Mouse (Mus musculus): ENCODE measurements around the gene Ric8b. TPM values are rescaled to one million over a fixed set of nuclear protein-coding genes. Genes with fewer than 3 reads are reported as not detected.

Ric8b gene
- polyA plus RNA-seq, 1 experiment: 5.5 TPM

GRCm38 (mm10) chr10:84988650-84989049, 71.2 kb downstream of the Ric8b start:
- no peak for DNase-seq (ENCODE audit: low read depth in 1 of 2, low spot score in 2 of 2)

GRCm38 (mm10) chr10:84994346-84994745, 76.9 kb downstream of the Ric8b start:
- WGBS: 93% methylated on average over 4 of the region's 4 CpGs
- TF ChIP-seq POLR2A (IDR thresholded peaks at IDR 0.05; ENCODE audit: low read depth, low read length) (no peak), CTCF (IDR thresholded peaks at IDR 0.05; ENCODE audit: extremely low read depth, insufficient read depth, insufficient read length, insufficient replicate concordance) (no peak)
- H3K27ac ChIP-seq (ENCODE audit: insufficient read depth, low read length): no peak overlapping the region
- no peak for DNase-seq (ENCODE audit: low read depth in 1 of 2, low spot score in 2 of 2)
- H3K4me3 ChIP-seq (ENCODE audit: extremely low read depth, insufficient read depth, insufficient read length): no peak overlapping the region
- no peaks in the 10 kb centered on the region for H3K27me3 ChIP-seq (ENCODE audit: control insufficient read depth, insufficient read depth, low read length)
- H3K4me1 ChIP-seq (ENCODE audit: control insufficient read depth, insufficient read depth, insufficient read length): no peaks in the 10 kb centered on the region
- peaks cover 18% of the 10 kb centered on the region for H3K36me3 ChIP-seq (ENCODE audit: control insufficient read depth, insufficient read depth, low read length)

More at GRCm38 (mm10) chr10:84988650-84989049, 71.2 kb downstream of the Ric8b start:
- H3K27me3 ChIP-seq (ENCODE audit: control insufficient read depth, insufficient read depth, low read length): no peaks in the 10 kb centered on the region
- no peak overlapping the region for H3K27ac ChIP-seq (ENCODE audit: insufficient read depth, low read length)
- no peaks in the 10 kb centered on the region for H3K4me1 ChIP-seq (ENCODE audit: control insufficient read depth, insufficient read depth, insufficient read length)
- H3K4me3 ChIP-seq (ENCODE audit: extremely low read depth, insufficient read depth, insufficient read length): no peak overlapping the region
- no peak for TF ChIP-seq CTCF (IDR thresholded peaks at IDR 0.05; ENCODE audit: extremely low read depth, insufficient read depth, insufficient read length, insufficient replicate concordance)
- no peak for TF ChIP-seq POLR2A (IDR thresholded peaks at IDR 0.05; ENCODE audit: low read depth, low read length)
- peaks cover 9% of the 10 kb centered on the region for H3K36me3 ChIP-seq (ENCODE audit: control insufficient read depth, insufficient read depth, low read length)
- WGBS: 88% methylated on average over 4 of the region's 4 CpGs

- Histone ChIP-seq H3K27me3 (ENCODE audit: control insufficient read depth, insufficient read depth, low read length) (no peaks in the 10 kb centered on the region), H3K27ac (ENCODE audit: insufficient read depth, low read length) (no peak overlapping the region), H3K4me3 (ENCODE audit: extremely low read depth, insufficient read depth, insufficient read length) (no peak overlapping the region), H3K36me3 (ENCODE audit: control insufficient read depth, insufficient read depth, low read length) (peaks cover 18% of the 10 kb centered on the region), H3K4me1 (ENCODE audit: control insufficient read depth, insufficient read depth, insufficient read length) (no peaks in the 10 kb centered on the region)
- DNase-seq (ENCODE audit: low read depth in 1 of 2, low spot score in 2 of 2): no peak
- 93% methylated on average over 3 of the region's 3 CpGs for WGBS
- TF ChIP-seq POLR2A (IDR thresholded peaks at IDR 0.05; ENCODE audit: low read depth, low read length) (no peak), CTCF (IDR thresholded peaks at IDR 0.05; ENCODE audit: extremely low read depth, insufficient read depth, insufficient read length, insufficient replicate concordance) (no peak)
Observed at GRCm38 (mm10) chr10:84994971-84995370, 77.6 kb downstream of the Ric8b start.

GRCm38 (mm10) chr10:84996366-84996765, 79.0 kb downstream of the Ric8b start:
- DNase-seq (ENCODE audit: low read depth in 1 of 2, low spot score in 2 of 2): no peak
- Histone ChIP-seq H3K36me3 (ENCODE audit: control insufficient read depth, insufficient read depth, low read length) (peaks cover 18% of the 10 kb centered on the region), H3K27me3 (ENCODE audit: control insufficient read depth, insufficient read depth, low read length) (no peaks in the 10 kb centered on the region), H3K27ac (ENCODE audit: insufficient read depth, low read length) (no peak overlapping the region), H3K4me1 (ENCODE audit: control insufficient read depth, insufficient read depth, insufficient read length) (no peaks in the 10 kb centered on the region), H3K4me3 (ENCODE audit: extremely low read depth, insufficient read depth, insufficient read length) (no peak overlapping the region)
- 92% methylated on average over 6 of the region's 6 CpGs for WGBS
- TF ChIP-seq CTCF (IDR thresholded peaks at IDR 0.05; ENCODE audit: extremely low read depth, insufficient read depth, insufficient read length, insufficient replicate concordance) (no peak), POLR2A (IDR thresholded peaks at IDR 0.05; ENCODE audit: low read depth, low read length) (no peak)

- Histone ChIP-seq H3K4me1 (ENCODE audit: control insufficient read depth, insufficient read depth, insufficient read length) (peaks cover 6% of the 10 kb centered on the region; the same call in 1 of the 2 replicates), H3K27me3 (ENCODE audit: control insufficient read depth, insufficient read depth, low read length) (no peaks in the 10 kb centered on the region), H3K4me3 (ENCODE audit: extremely low read depth, insufficient read depth, insufficient read length) (no peak overlapping the region), H3K27ac (ENCODE audit: insufficient read depth, low read length) (no peak overlapping the region), H3K36me3 (ENCODE audit: control insufficient read depth, insufficient read depth, low read length) (peaks cover 12% of the 10 kb centered on the region)
- WGBS: 77% methylated on average over 10 of the region's 10 CpGs
- TF ChIP-seq POLR2A (IDR thresholded peaks at IDR 0.05; ENCODE audit: low read depth, low read length) (no peak), CTCF (IDR thresholded peaks at IDR 0.05; ENCODE audit: extremely low read depth, insufficient read depth, insufficient read length, insufficient replicate concordance) (no peak)
- no peak for DNase-seq (ENCODE audit: low read depth in 1 of 2, low spot score in 2 of 2)
Observed at GRCm38 (mm10) chr10:84997571-84998224, 80.3 kb downstream of the Ric8b start.

GRCm38 (mm10) chr10:84998225-84998579, 80.8 kb downstream of the Ric8b start:
- 93% methylated on average over 1 of the region's 1 CpGs for WGBS
- Histone ChIP-seq H3K36me3 (ENCODE audit: control insufficient read depth, insufficient read depth, low read length) (peaks cover 12% of the 10 kb centered on the region), H3K27ac (ENCODE audit: insufficient read depth, low read length) (no peak overlapping the region), H3K4me1 (ENCODE audit: control insufficient read depth, insufficient read depth, insufficient read length) (peaks cover 7% of the 10 kb centered on the region; the same call in 1 of the 2 replicates), H3K27me3 (ENCODE audit: control insufficient read depth, insufficient read depth, low read length) (no peaks in the 10 kb centered on the region), H3K4me3 (ENCODE audit: extremely low read depth, insufficient read depth, insufficient read length) (no peak overlapping the region)
- no peak for TF ChIP-seq CTCF (IDR thresholded peaks at IDR 0.05; ENCODE audit: extremely low read depth, insufficient read depth, insufficient read length, insufficient replicate concordance)
- no peak for TF ChIP-seq POLR2A (IDR thresholded peaks at IDR 0.05; ENCODE audit: low read depth, low read length)
- no peak for DNase-seq (ENCODE audit: low read depth in 1 of 2, low spot score in 2 of 2)

- WGBS: 92% methylated on average over 7 of the region's 7 CpGs
- Histone ChIP-seq H3K27me3 (ENCODE audit: control insufficient read depth, insufficient read depth, low read length) (no peaks in the 10 kb centered on the region), H3K36me3 (ENCODE audit: control insufficient read depth, insufficient read depth, low read length) (0 out of 2 replicates have a peak, but pooled peaks cover 3% of the 10 kb centered on the region), H3K4me3 (ENCODE audit: extremely low read depth, insufficient read depth, insufficient read length) (no peak overlapping the region), H3K4me1 (ENCODE audit: control insufficient read depth, insufficient read depth, insufficient read length) (peaks cover 16% of the 10 kb centered on the region; the same call in 1 of the 2 replicates), H3K27ac (ENCODE audit: insufficient read depth, low read length) (no peak overlapping the region)
- DNase-seq (ENCODE audit: low read depth in 1 of 2, low spot score in 2 of 2): no peak
- TF ChIP-seq POLR2A (IDR thresholded peaks at IDR 0.05; ENCODE audit: low read depth, low read length) (no peak), CTCF (IDR thresholded peaks at IDR 0.05; ENCODE audit: extremely low read depth, insufficient read depth, insufficient read length, insufficient replicate concordance) (no peak)
Observed at GRCm38 (mm10) chr10:85001920-85002319, 84.5 kb downstream of the Ric8b start.

Data from spleen, adult 2 months (tissue).